Mouse (Mus musculus): ENCODE data around the gene Ergic2. TPM values are rescaled to one million over a fixed set of nuclear protein-coding genes. Genes with fewer than 3 reads are reported as not detected.
"Not testable (repeated sequence)": the region's sequence is repeated elsewhere in the genome, so short reads cannot be mapped to it uniquely, and the experiment has no call there.

Gene Ergic2
- polyA plus RNA-seq, 1 experiment from 2014 or later: 123 TPM

DNA sequence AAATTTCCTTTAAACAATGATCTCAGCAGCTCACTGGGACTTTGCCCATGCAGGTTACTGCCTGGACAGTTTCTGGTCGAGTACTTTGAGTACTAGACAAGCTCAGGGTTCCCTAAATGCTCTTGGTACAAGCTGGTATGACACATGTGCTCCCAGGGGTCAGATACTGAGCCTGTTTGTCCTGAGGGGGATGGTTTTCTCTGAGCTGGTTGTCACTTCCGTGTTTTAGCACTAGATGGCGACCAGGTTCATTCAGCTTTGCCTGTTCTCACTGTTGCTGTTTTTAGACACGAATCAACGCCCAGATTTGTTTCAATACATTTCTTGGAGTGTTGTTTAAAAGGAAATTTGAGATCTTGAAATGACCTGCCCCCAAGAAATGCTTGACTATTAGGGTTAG is 2.6 kb upstream of the Ergic2 start:
- in situ Hi-C loops (cut with MboI; ENCODE audit: low pct_unique_long_range_greater_than_20kb): loop anchor here (10.0 kb wide), 2 partner anchors 700 to 870 kb away; no protein-coding TSS in a partner anchor
- H3K27me3 ChIP-seq: no peaks in the 10 kb centered on the region
- CTCF ChIA-PET: interaction anchor here (0.7 to 2.9 kb wide), 14 partner anchors 9 to 697 kb away, joined by 3 to 17 read pairs (median 4); no protein-coding TSS in a partner anchor
- no peak for ATAC-seq
- peak; percentile 87 for TF ChIP-seq CTCF (IDR thresholded peaks at IDR 0.05)
- no peak for DNase-seq (ENCODE audit: low read depth, low spot score)
- POLR2A ChIA-PET: no interaction called here

DNA sequence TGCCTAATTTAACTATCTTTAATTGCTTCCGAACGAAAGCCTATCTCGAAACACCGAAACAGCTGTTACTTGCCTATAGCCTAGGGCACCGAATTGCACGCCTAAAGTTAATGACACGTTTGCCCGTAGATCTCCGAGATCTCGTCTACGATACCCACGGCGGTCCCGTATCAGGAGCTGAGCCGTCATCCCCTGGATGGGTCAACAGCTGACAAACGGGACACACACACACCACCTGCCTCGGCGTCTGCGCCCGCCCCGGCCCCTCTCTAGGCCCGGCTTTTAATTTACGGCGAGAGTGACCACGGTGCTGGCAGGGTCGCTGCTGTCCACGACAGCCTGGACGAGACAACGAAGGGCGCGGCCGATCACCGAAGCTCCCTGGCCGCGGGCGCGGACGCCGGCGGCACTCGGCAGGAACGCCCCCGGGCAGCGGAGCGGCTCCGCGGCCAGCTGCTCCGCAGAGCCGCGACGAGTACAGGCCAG is 740 bp downstream of the Ergic2 start:
- ATAC-seq (peak; percentile 49), DNase-seq (ENCODE audit: low read depth, low spot score) (no peak)
- no peaks in the 10 kb centered on the region for H3K27me3 ChIP-seq
- ChIA-PET CTCF (interaction anchor here (0.9 kb wide), 1 partner anchor 9 kb away, joined by 3 read pairs; no protein-coding TSS in a partner anchor), POLR2A (no interaction called here)
- no peak for TF ChIP-seq CTCF (IDR thresholded peaks at IDR 0.05)
- in situ Hi-C loops (cut with MboI; ENCODE audit: low pct_unique_long_range_greater_than_20kb): loop anchor here (10.0 kb wide), 2 partner anchors 703 to 873 kb away; no protein-coding TSS in a partner anchor

DNA sequence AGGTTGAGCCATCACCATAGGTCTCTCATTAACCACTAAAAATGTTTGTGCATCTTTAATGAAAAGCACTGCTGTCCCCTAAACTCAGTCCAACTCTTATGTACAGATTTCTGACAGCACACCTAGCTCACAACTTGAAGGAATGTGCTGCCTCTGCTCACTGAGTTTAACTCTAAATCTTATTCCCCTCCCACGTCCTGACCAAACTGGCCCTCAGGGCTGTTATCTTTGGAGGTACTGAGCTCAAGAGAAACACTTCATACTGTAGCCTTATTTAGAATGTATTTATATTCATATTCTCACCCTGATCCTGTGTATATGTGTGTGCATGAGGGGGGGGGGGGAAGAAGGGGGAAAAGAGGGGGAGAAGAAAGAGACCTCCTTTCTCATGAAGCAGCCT is 4.7 kb downstream of the Ergic2 start:
- in situ Hi-C loops (cut with MboI; ENCODE audit: low pct_unique_long_range_greater_than_20kb): no loop called here
- no peaks in the 10 kb centered on the region for H3K27me3 ChIP-seq
- DNase-seq (ENCODE audit: low read depth, low spot score) (no peak), ATAC-seq (no peak)
- TF ChIP-seq CTCF (IDR thresholded peaks at IDR 0.05): no peak
- ChIA-PET CTCF (interaction anchor here (1.3 kb wide), 1 partner anchor 9 kb away, joined by 3 read pairs; no protein-coding TSS in a partner anchor), POLR2A (no interaction called here)

DNA sequence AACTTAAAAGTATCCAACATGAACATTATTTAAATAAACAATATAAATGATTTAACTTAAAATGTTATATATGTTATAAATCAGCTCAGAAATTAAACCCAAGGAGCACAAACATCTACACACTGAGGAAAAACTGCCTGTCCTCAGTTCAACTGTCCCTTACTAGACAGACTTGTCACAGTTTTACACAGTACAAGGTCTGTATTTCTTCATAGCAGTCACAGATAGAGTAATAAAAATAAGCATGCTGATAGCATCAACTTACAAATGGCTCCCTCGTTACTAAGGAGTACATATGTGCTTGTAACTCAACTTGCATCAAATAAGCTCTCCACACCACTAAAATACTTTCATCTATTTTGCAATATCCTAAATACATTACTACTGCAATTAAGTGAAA is 7.0 kb downstream of the Ergic2 start:
- H3K27me3 ChIP-seq: no peaks in the 10 kb centered on the region
- CTCF ChIA-PET: interaction anchor here (1.2 kb wide), 1 partner anchor 11 kb away, joined by 3 read pairs; no protein-coding TSS in a partner anchor
- no peak for TF ChIP-seq CTCF (IDR thresholded peaks at IDR 0.05)
- POLR2A ChIA-PET: no interaction called here
- ATAC-seq (no peak), DNase-seq (ENCODE audit: low read depth, low spot score) (no peak)
- in situ Hi-C loops (cut with MboI; ENCODE audit: low pct_unique_long_range_greater_than_20kb): no loop called here

DNA sequence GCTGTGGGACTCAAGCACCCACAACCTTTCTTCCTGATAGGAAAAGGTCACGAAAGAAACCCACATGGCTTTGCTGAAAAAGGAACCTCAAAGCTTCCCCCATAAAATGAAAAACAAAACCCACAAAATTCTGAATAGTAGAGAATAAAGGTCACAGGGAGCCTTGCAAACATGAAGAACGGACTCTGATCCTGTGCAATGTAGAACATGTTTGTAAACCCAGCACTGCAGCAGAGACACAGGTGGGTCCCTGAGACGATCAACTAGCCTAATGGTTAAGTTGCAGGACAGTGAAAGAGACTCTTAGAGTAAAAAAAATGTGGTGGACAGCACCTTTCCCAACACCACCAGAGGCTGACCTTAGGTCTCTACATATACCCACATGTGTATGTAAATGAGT is 12.4 kb downstream of the Ergic2 start:
- CTCF ChIA-PET: no interaction called here
- no peak for DNase-seq (ENCODE audit: low read depth, low spot score)
- no peak for TF ChIP-seq CTCF (IDR thresholded peaks at IDR 0.05)
- POLR2A ChIA-PET: no interaction called here
- no peaks in the 10 kb centered on the region for H3K27me3 ChIP-seq
- ATAC-seq: no peak
- in situ Hi-C loops (cut with MboI; ENCODE audit: low pct_unique_long_range_greater_than_20kb): no loop called here

DNA sequence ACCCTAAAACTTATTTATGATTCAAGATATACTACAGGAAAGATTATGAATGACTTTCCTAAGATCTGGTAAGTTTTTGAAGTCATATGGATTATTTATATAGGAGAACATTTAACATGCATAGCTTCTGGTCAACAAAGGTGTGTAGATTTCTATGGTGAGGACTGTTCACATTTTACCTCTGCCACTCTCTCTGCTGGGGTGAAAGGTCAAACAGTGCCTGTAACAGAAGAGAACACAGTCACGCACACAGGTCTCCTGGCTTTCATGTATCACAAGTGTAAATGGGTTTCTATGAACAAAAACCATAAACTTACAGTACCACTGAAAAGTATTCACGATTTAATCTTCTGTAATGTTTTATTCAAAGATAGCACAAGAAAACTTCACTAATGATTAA is 13.0 kb downstream of the Ergic2 start:
- DNase-seq (ENCODE audit: low read depth, low spot score) (no peak), ATAC-seq (no peak)
- ChIA-PET CTCF (interaction anchor here (0.9 kb wide), 1 partner anchor 8 kb away, joined by 3 read pairs; no protein-coding TSS in a partner anchor), POLR2A (no interaction called here)
- in situ Hi-C loops (cut with MboI; ENCODE audit: low pct_unique_long_range_greater_than_20kb): no loop called here
- no peak for TF ChIP-seq CTCF (IDR thresholded peaks at IDR 0.05)
- H3K27me3 ChIP-seq: no peaks in the 10 kb centered on the region

DNA sequence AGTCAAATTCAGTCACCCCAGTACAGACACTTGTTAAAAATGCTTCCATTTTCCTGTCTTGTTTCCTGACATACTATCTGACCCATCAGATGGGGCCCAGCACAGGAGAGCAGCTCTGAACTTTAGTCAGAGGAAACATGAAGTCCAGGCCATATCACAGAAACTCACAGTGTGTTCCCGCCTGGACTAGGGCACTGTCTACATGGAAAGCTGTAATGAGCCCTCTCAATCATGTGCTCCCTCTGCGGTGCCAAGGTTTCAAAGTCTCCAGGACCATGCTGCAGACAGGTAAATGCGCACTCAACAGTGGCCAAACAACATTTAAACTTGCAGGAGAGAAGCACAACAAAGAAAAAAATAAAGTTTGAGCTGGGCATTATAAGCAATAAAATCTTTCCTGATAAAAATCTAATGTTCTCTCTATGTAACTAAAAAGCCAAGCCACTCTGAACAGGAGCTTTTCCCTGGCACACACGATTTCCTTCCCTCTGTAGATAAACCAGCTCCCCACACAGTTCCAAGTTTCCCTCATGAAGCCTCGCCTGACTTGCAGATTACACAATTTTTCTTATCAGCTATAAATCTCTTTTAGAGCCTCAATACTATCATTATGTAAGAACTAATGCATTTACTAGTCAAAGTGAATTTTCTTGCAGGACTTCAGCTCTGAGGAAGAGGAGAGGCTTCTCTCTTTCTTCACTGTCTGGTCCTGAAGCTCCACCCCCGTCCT is 18.0 kb downstream of the Ergic2 start:
- ATAC-seq (no peak), DNase-seq (ENCODE audit: low read depth, low spot score) (no peak)
- POLR2A ChIA-PET: no interaction called here
- in situ Hi-C loops (cut with MboI; ENCODE audit: low pct_unique_long_range_greater_than_20kb): no loop called here
- CTCF ChIA-PET: interaction anchor here (1.0 to 1.3 kb wide), 3 partner anchors 11 to 19 kb away, joined by 3 to 5 read pairs (median 4); no protein-coding TSS in a partner anchor
- no peaks in the 10 kb centered on the region for H3K27me3 ChIP-seq
- no peak for TF ChIP-seq CTCF (IDR thresholded peaks at IDR 0.05)

DNA sequence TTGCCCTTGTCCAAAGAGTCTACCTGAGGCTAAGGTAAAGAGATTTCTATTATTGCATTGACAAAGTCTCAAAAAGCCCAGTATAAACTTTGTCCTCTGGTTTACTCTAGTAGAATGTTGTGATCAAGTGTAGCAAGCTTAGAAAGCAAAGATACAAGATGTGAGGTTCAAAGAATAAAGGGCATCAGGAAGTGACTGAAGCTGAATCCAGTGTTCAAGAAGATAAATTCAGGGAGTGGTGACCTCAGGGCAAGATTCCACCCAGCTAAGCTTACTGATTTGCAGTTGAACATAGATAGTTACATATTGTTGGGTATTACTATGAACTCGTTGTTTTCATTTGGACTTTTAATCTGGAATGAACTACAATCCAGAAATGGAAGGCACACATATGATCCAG is 26.5 kb downstream of the Ergic2 start:
- no peaks in the 10 kb centered on the region for H3K27me3 ChIP-seq
- ChIA-PET POLR2A (interaction anchor here (0.6 kb wide), 1 partner anchor 33 kb away, joined by 3 read pairs; no protein-coding TSS in a partner anchor), CTCF (interaction anchor here (1.3 kb wide), 1 partner anchor 13 kb away, joined by 3 read pairs; no protein-coding TSS in a partner anchor)
- ATAC-seq: no peak
- DNase-seq (ENCODE audit: low read depth, low spot score): no peak
- TF ChIP-seq CTCF (IDR thresholded peaks at IDR 0.05): no peak
- in situ Hi-C loops (cut with MboI; ENCODE audit: low pct_unique_long_range_greater_than_20kb): no loop called here

DNA sequence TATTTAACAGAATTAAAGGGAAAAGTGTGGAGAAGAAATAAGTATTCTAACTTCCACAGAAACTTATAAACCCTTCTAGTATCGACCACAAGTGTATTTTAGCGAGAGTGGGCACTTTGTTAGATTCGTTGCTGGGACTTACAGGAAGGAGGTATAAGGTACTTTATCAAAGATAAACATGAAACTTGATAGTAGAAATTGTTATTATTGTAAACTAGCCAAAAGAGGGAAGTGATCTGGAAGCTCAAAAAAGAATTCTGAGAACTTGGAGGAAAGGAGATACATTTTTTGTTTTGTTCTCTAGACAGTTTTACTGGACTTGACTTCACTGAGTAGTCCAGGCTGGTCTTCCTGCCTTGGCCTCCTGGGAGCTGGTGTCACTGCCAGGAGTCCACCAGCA is 39.3 kb downstream of the Ergic2 start:
- H3K27me3 ChIP-seq: no peaks in the 10 kb centered on the region
- ChIA-PET POLR2A (no interaction called here), CTCF (interaction anchor here (0.9 to 1.6 kb wide), 4 partner anchors 10 to 28 kb away, joined by 3 to 5 read pairs (median 3); no protein-coding TSS in a partner anchor)
- no peak for TF ChIP-seq CTCF (IDR thresholded peaks at IDR 0.05)
- no peak for DNase-seq (ENCODE audit: low read depth, low spot score)
- in situ Hi-C loops (cut with MboI; ENCODE audit: low pct_unique_long_range_greater_than_20kb): no loop called here
- no peak for ATAC-seq

DNA sequence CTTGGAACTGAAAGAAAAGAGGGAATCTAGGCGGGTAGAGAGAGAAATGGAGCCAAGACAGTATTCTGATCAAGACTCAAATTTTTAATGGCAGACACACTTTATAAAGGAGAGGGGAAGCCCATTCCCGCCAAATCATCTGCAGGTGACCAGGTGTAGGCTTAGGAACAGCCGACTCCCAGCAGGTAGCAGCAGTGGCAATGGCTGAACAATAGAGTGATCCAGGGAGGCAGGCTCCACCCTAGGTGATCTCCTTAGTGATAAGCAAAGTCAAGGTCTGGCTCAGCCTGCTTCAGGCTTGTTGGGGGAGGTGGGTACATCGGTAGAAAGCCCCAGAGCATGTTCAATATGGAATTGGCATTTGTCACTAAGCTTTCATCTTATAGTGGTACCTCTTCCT is 59.9 kb downstream of the Ergic2 start:
- DNase-seq (ENCODE audit: low read depth, low spot score); in situ Hi-C loops (cut with MboI; ENCODE audit: low pct_unique_long_range_greater_than_20kb); ATAC-seq; POLR2A ChIA-PET: not testable (repeated sequence)
- CTCF ChIA-PET: interaction anchor here (1.0 kb wide), 1 partner anchor 21 kb away, joined by 3 read pairs; no protein-coding TSS in a partner anchor
- peaks cover 25% of the 10 kb centered on the region for H3K27me3 ChIP-seq

DNA sequence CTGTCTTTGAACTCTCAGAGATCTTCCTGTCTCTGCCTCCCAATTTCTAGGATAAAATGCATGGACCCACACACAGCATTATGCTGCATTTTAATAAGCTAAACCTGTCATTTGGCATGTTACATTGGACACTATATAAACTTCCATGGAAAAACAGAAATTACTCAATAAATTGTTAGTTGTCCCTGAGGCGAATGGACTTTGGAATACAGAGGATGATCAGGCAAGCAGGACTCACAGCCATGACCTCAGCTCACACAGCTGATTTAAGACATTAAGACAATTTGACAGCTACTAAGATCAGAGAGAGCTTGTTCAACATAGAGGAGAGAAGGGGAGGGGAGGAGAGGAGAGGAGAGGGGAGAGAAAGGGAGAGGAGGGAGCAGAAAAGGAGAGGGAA is 69.8 kb downstream of the Ergic2 start:
- in situ Hi-C loops (cut with MboI; ENCODE audit: low pct_unique_long_range_greater_than_20kb): loop anchor here (25.0 kb wide), 1 partner anchor 1130 kb away; no protein-coding TSS in a partner anchor
- ATAC-seq (no peak), DNase-seq (ENCODE audit: low read depth, low spot score) (no peak)
- ChIA-PET CTCF (interaction anchor here (1.0 kb wide), 1 partner anchor 30 kb away, joined by 3 read pairs; no protein-coding TSS in a partner anchor), POLR2A (interaction anchor here (0.7 kb wide), 1 partner anchor 738 kb away, joined by 4 read pairs; no protein-coding TSS in a partner anchor)
- TF ChIP-seq CTCF (IDR thresholded peaks at IDR 0.05): no peak
- peaks cover 9% of the 10 kb centered on the region for H3K27me3 ChIP-seq

Data from Patski (cell line).